Mouse (Mus musculus): ENCODE measurements at regions not wholly inside any gene's neighbourhood (a gene's known extent, or its start where the extent isn't known, plus 50 kb on each side); places are given as distances from the start of the nearest gene placed in this dataset.
A peak's percentile ranks its signal among the peaks of the same experiment; 100 is the strongest.
"Not testable (repeated sequence)": the region's sequence is repeated elsewhere in the genome, so short reads cannot be mapped to it uniquely, and the experiment has no call there.

DNA sequence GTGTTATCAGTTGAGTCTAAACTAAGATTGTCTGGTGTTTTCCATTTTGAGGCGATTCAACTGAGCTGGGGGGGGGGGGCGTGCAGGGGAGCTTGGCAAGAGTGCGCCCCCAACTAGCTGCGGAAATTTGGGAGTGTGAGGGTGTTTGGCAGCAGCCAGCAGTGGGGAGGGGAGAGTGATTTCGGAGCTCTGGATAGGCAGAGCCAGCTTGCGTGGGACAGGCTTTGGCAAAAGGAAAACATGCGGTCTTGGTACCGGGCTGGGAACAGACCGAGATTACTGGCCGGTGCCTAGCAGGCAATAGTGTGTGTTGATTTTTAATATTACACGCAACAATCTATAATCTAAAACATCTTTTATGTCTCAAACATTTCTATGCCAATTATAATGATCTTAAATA is 199.4 kb upstream of the Cdk6 start:
- H3K9me3 ChIP-seq (ENCODE audit: control insufficient read depth, insufficient read depth, low read depth, low read length); in situ Hi-C loops (cut with MboI; ENCODE audit: low sequenced_read_pairs in 2 of 2, unreplicated experiment in 2 of 2); H3K36me3 ChIP-seq (ENCODE audit: control insufficient read depth, insufficient read depth, low read length, poor library complexity, severe bottlenecking); H3K9ac ChIP-seq (ENCODE audit: insufficient read depth, low read depth, low read length, poor library complexity, severe bottlenecking); H3K4me1 ChIP-seq (ENCODE audit: control insufficient read depth in 2 of 2, insufficient read depth in 2 of 2, low read length in 2 of 2, poor library complexity in 1 of 2); H3K4me3 ChIP-seq (ENCODE audit: insufficient read depth in 1 of 2, low read depth in 1 of 2, low read length in 2 of 2, poor library complexity in 1 of 2, severe bottlenecking in 1 of 2); H3K27ac ChIP-seq (ENCODE audit: insufficient read depth, low read depth, low read length, poor library complexity, severe bottlenecking); DNase-seq (ENCODE audit: low read depth, low spot score): not testable (repeated sequence)

DNA sequence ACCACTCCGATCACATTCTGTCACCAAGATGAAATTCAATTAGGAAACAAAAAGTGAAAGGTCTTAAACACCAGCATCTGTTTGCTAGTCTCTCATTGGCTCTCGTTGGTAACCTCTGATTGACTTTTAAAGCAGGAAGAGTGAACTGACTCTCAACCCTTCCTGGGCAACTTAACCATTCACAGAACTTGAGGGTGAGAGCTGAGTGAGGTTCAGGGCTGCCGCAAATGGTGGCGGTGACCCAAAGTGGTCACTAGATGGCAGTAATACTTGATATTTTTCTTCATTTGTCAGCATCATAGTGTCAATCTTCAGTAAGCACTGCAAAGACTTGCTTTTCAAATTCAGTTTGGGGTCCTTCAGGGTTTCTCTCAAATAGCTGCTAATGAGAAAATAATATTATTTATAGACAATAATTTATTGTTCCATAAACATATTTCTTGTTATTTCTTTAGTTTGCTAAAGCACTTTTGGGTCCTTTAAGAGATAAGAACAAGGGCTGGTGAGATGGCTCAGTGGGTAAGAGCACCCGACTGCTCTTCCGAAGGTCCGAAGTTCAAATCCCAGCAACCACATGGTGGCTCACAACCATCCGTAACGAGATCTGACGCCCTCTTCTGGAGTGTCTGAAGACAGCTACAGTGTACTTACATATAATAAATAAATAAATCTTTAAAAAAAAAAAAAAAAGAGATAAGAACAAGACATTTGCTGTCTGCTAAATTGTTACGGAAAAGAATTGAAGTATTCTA is 194.6 kb upstream of the Cdk6 start:
- H3K9ac ChIP-seq (ENCODE audit: insufficient read depth, low read depth, low read length, poor library complexity, severe bottlenecking); H3K9me3 ChIP-seq (ENCODE audit: control insufficient read depth, insufficient read depth, low read depth, low read length); H3K36me3 ChIP-seq (ENCODE audit: control insufficient read depth, insufficient read depth, low read length, poor library complexity, severe bottlenecking); H3K27ac ChIP-seq (ENCODE audit: insufficient read depth, low read depth, low read length, poor library complexity, severe bottlenecking); in situ Hi-C loops (cut with MboI; ENCODE audit: low sequenced_read_pairs in 2 of 2, unreplicated experiment in 2 of 2); H3K4me3 ChIP-seq (ENCODE audit: insufficient read depth in 1 of 2, low read depth in 1 of 2, low read length in 2 of 2, poor library complexity in 1 of 2, severe bottlenecking in 1 of 2); H3K4me1 ChIP-seq (ENCODE audit: control insufficient read depth in 2 of 2, insufficient read depth in 2 of 2, low read length in 2 of 2, poor library complexity in 1 of 2); DNase-seq (ENCODE audit: low read depth, low spot score): not testable (repeated sequence)

DNA sequence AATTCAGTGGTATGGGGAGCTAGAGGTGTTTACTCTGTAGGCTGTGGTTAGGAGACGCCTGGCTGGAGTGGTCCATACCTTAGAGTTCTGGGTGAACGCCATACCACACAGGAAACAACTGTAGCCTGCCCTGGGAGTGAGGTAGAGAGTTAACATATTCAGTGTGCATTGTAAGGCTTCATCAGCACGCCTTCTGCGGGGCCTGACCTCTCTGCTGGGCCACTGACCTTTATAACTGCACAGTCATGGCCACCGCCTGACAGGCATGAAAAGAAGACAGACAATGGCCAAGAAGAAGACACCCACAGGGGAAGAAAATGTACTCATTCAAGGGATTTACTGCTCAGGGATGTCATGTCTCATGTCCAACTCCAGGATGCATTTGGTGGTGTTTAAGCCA is 191.4 kb upstream of the Cdk6 start:
- in situ Hi-C loops (cut with MboI; ENCODE audit: low sequenced_read_pairs in 2 of 2, unreplicated experiment in 2 of 2) = not testable (repeated sequence)

DNA sequence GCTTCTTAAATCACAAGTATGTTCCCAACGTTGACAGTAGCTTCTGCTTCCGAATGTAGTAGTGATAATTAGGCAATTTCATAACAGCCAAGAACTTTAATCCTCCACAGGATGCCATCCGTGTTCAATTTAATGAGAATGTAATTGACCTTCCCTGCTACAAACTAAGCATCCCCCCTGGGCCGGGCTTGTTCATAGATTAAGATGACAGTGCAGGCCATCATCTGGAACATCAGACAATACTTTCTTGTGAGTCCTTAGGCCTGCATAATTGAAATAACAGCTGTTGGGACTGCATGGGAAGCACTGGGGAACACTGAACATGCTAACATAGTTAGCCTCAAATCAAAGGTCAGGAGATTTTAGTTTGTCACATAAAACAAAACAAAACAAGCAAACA is 190.5 kb upstream of the Cdk6 start:
- H3K9me3 ChIP-seq (ENCODE audit: control insufficient read depth, insufficient read depth, low read depth, low read length); H3K36me3 ChIP-seq (ENCODE audit: control insufficient read depth, insufficient read depth, low read length, poor library complexity, severe bottlenecking); H3K9ac ChIP-seq (ENCODE audit: insufficient read depth, low read depth, low read length, poor library complexity, severe bottlenecking); H3K4me1 ChIP-seq (ENCODE audit: control insufficient read depth in 2 of 2, insufficient read depth in 2 of 2, low read length in 2 of 2, poor library complexity in 1 of 2); in situ Hi-C loops (cut with MboI; ENCODE audit: low sequenced_read_pairs in 2 of 2, unreplicated experiment in 2 of 2); H3K27ac ChIP-seq (ENCODE audit: insufficient read depth, low read depth, low read length, poor library complexity, severe bottlenecking); H3K4me3 ChIP-seq (ENCODE audit: insufficient read depth in 1 of 2, low read depth in 1 of 2, low read length in 2 of 2, poor library complexity in 1 of 2, severe bottlenecking in 1 of 2); DNase-seq (ENCODE audit: low read depth, low spot score): not testable (repeated sequence)

More for the DNA sequence above, 191.4 kb upstream of the Cdk6 start:
- DNase-seq (ENCODE audit: low read depth, low spot score); H3K36me3 ChIP-seq (ENCODE audit: control insufficient read depth, insufficient read depth, low read length, poor library complexity, severe bottlenecking); H3K27ac ChIP-seq (ENCODE audit: insufficient read depth, low read depth, low read length, poor library complexity, severe bottlenecking); H3K4me3 ChIP-seq (ENCODE audit: insufficient read depth in 1 of 2, low read depth in 1 of 2, low read length in 2 of 2, poor library complexity in 1 of 2, severe bottlenecking in 1 of 2); H3K9ac ChIP-seq (ENCODE audit: insufficient read depth, low read depth, low read length, poor library complexity, severe bottlenecking); H3K9me3 ChIP-seq (ENCODE audit: control insufficient read depth, insufficient read depth, low read depth, low read length); H3K4me1 ChIP-seq (ENCODE audit: control insufficient read depth in 2 of 2, insufficient read depth in 2 of 2, low read length in 2 of 2, poor library complexity in 1 of 2): not testable (repeated sequence)

DNA sequence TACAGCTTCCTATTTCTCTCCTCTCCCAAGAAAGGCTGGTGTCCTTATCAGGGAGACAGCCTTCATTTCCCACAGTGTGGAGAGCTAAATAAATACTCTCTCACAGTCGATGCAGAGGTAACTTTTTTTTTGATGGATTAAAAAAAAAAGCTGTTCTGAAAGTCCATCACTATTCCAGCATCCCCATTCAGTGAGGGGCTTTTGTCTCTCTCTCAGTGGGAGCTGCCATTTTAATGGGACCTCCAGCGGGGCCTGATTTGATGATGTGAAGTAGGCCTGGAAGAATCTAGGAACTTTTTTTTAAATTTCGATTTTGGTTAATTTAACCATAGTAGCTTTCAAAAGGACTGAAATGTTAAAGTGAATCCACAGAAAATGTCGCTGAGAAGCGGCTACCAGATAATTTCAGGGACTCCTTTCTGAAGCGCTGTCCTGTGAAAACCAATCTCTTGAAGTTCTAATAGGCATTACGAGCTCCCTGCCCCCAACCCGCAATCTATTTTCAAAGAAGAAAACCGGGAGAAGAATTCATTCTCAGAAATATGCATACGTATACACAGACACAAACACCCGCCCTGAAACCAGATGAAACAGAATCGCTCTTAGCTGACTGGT is 189.6 kb upstream of the Cdk6 start:
- H3K9ac ChIP-seq (ENCODE audit: insufficient read depth, low read depth, low read length, poor library complexity, severe bottlenecking); H3K36me3 ChIP-seq (ENCODE audit: control insufficient read depth, insufficient read depth, low read length, poor library complexity, severe bottlenecking); in situ Hi-C loops (cut with MboI; ENCODE audit: low sequenced_read_pairs in 2 of 2, unreplicated experiment in 2 of 2); H3K9me3 ChIP-seq (ENCODE audit: control insufficient read depth, insufficient read depth, low read depth, low read length); H3K27ac ChIP-seq (ENCODE audit: insufficient read depth, low read depth, low read length, poor library complexity, severe bottlenecking); H3K4me1 ChIP-seq (ENCODE audit: control insufficient read depth in 2 of 2, insufficient read depth in 2 of 2, low read length in 2 of 2, poor library complexity in 1 of 2); DNase-seq (ENCODE audit: low read depth, low spot score): not testable (repeated sequence)
- H3K4me3 ChIP-seq (ENCODE audit: insufficient read depth in 1 of 2, low read depth in 1 of 2, low read length in 2 of 2, poor library complexity in 1 of 2, severe bottlenecking in 1 of 2) = peak overlapping the region; percentile 44 to 58; a peak in 2 of 4 replicates

DNA sequence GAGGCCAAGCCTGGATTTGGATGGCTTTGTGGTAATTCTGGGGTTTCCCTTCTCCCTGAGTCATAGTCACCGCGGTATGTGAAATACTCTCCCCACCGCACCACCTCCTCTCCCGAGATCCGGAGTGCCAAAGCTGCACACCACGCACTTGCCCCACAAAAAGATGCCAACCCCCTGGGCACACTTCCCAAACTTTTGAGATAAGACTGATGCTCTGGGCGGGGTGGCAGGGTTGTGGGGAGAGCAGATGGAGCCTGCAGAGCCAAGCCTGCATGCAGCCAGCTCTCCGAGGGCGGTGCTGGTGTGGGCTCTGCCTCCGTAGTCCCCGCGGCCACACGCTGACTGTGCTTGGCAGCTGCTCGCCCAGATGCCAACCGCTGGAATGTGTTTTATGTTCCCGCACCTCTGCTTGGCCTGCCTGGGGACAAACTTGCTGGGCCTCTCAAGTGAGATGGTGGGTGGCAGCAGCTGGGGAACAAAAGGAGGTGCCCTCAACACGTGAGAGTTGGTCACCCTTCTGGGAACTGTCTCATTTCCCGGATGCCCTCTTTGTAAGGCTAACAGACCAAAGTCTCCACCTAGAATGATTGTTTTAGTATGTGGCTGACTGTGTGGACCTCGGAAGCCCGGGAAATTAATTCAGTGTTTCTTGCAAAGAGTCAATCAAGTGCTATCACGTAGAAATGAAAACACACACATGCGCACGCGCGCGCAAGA is 189.0 kb upstream of the Cdk6 start:
- H3K36me3 ChIP-seq (ENCODE audit: control insufficient read depth, insufficient read depth, low read length, poor library complexity, severe bottlenecking); H3K27ac ChIP-seq (ENCODE audit: insufficient read depth, low read depth, low read length, poor library complexity, severe bottlenecking); H3K9ac ChIP-seq (ENCODE audit: insufficient read depth, low read depth, low read length, poor library complexity, severe bottlenecking); H3K4me1 ChIP-seq (ENCODE audit: control insufficient read depth in 2 of 2, insufficient read depth in 2 of 2, low read length in 2 of 2, poor library complexity in 1 of 2); H3K9me3 ChIP-seq (ENCODE audit: control insufficient read depth, insufficient read depth, low read depth, low read length); in situ Hi-C loops (cut with MboI; ENCODE audit: low sequenced_read_pairs in 2 of 2, unreplicated experiment in 2 of 2); DNase-seq (ENCODE audit: low read depth, low spot score): not testable (repeated sequence)
- H3K4me3 ChIP-seq (ENCODE audit: insufficient read depth in 1 of 2, low read depth in 1 of 2, low read length in 2 of 2, poor library complexity in 1 of 2, severe bottlenecking in 1 of 2) = peak overlapping the region; percentile 44 to 58; a peak in 3 of 4 replicates

DNA sequence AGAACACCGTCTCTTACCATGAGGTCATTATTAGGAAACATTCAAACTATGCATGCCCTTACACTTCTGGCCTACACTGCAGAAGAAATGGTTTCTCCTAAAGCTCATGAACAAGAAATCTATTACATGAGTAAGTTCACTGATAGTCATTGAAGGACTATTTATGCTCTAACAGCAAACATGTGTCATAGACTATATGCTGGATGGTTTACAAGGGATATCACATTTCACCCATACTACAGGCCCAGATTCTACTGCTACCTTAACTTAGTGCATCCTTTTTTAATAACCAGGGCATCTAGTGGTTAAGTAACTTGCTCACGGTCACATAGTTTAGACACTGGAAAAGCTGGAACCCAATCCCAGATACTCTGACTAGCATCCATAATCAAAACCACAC is 175.8 kb upstream of the Cdk6 start:
- H3K9ac ChIP-seq (ENCODE audit: insufficient read depth, low read depth, low read length, poor library complexity, severe bottlenecking); in situ Hi-C loops (cut with MboI; ENCODE audit: low sequenced_read_pairs in 2 of 2, unreplicated experiment in 2 of 2); H3K4me1 ChIP-seq (ENCODE audit: control insufficient read depth in 2 of 2, insufficient read depth in 2 of 2, low read length in 2 of 2, poor library complexity in 1 of 2); H3K27ac ChIP-seq (ENCODE audit: insufficient read depth, low read depth, low read length, poor library complexity, severe bottlenecking); DNase-seq (ENCODE audit: low read depth, low spot score); H3K36me3 ChIP-seq (ENCODE audit: control insufficient read depth, insufficient read depth, low read length, poor library complexity, severe bottlenecking); H3K4me3 ChIP-seq (ENCODE audit: insufficient read depth in 1 of 2, low read depth in 1 of 2, low read length in 2 of 2, poor library complexity in 1 of 2, severe bottlenecking in 1 of 2); H3K9me3 ChIP-seq (ENCODE audit: control insufficient read depth, insufficient read depth, low read depth, low read length): not testable (repeated sequence)
